12 mouse cellular contexts compared by ENCODE assay signal in the genomic region with DNA sequence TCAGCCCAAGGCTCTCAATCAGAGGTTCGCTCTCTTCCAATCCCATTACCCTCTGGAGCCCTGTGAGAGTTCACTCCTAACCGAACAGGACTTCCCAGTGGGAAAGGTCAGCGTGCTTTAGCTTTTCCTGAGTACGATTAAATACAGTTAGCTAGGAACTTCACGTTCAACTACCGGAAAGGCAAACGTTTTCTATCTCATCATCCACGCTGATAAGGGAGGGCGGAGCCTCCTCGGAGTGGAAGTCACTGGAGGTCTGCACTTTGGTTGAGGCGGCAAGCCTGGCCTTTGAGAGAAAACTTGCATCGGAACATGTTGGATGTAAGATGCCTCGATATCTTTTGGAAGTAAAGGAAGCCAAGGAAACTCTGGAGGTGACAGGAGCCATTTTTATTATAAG. TPM values are rescaled to one million over a fixed set of nuclear protein-coding genes. Genes with fewer than 3 reads are reported as not detected.
DNase-seq lines count a peak whose midpoint lies in the region; ATAC-seq and TF ChIP-seq lines count a peak whose summit lies in the region.
"Had no signal": no experiment of that assay in that cellular context is flagged by ENCODE, and none has a peak within 500 bp of the region (broad histone marks: within the 10 kb centered on the region; RNA-seq: fewer than 3 reads in every experiment).

No protein-coding gene starts in this region.

- no peaks in the 10 kb centered on the region for H3K27me3 ChIP-seq in heart, embryonic 14.5 days (ENCODE audit: control insufficient read depth, insufficient read depth, low read length)
- no peaks in the 10 kb centered on the region for H3K27me3 ChIP-seq in MEL (ENCODE audit: control insufficient read depth in 1 of 2, insufficient read depth in 2 of 2, low read length in 2 of 2)
- no peaks in the 10 kb centered on the region for H3K27me3 ChIP-seq in liver, embryonic 15.5 days
- H3K27me3 ChIP-seq: CH12.LX; forebrain, embryonic 12.5 days had no signal

- TF ChIP-seq EP300 in MEL (IDR thresholded peaks at IDR 0.05; ENCODE audit: low read depth in 1 of 2, low read length in 2 of 2), result peak; percentile 71 to 84; a peak in 3 of 4 replicates

- H3K9me3 ChIP-seq in heart, embryonic 14.5 days (ENCODE audit: control insufficient read depth, low read length), result no peaks in the 10 kb centered on the region
- H3K9me3 ChIP-seq in MEL (replicated peaks; ENCODE audit: insufficient read depth, low read length), result no peaks in the 10 kb centered on the region
- no peaks in the 10 kb centered on the region for H3K9me3 ChIP-seq in liver, embryonic 15.5 days (replicated peaks)
- H3K9me3 ChIP-seq: forebrain, embryonic 12.5 days had no signal

- TF ChIP-seq CTCF in MEL (IDR thresholded peaks at IDR 0.05 in 2 of 3, conservative IDR thresholded peaks at IDR 0.05 in 1 of 3; ENCODE audit: control insufficient read depth in 1 of 3, insufficient read depth in 1 of 3, low read depth in 2 of 3, low read length in 3 of 3, poor library complexity in 1 of 3, severe bottlenecking in 1 of 3), result no peak

- H3K9ac ChIP-seq in heart, embryonic 14.5 days (ENCODE audit: low read length), result 0 out of 2 replicates have a peak overlapping the region, but pooled peaks have one; percentile 30
- H3K9ac ChIP-seq in MEL (ENCODE audit: control insufficient read depth, low read depth, low read length, poor library complexity, severe bottlenecking), result peak overlapping the region; percentile 63
- peak overlapping the region; percentile 34; the same call in 1 of the 2 replicates for H3K9ac ChIP-seq in liver, embryonic 15.5 days
- H3K9ac ChIP-seq: forebrain, embryonic 12.5 days had no signal

- peak overlapping the region; percentile 40 for H3K4me2 ChIP-seq in heart, embryonic 14.5 days (ENCODE audit: low read length)
- H3K4me2 ChIP-seq in liver, embryonic 15.5 days, result peak overlapping the region; percentile 69
- H3K4me2 ChIP-seq: forebrain, embryonic 12.5 days had no signal

- peak overlapping the region; percentile 3 to 62; a peak in 2 of 4 replicates for H3K27ac ChIP-seq in heart, embryonic 14.5 days (replicated peaks in 1 of 2; ENCODE audit: control insufficient read depth in 1 of 2, insufficient read depth in 1 of 2, low read depth in 2 of 2, low read length in 2 of 2)
- peak overlapping the region; percentile 93 for H3K27ac ChIP-seq in MEL (ENCODE audit: control insufficient read depth, low read depth, low read length)
- peak overlapping the region; percentile 82 for H3K27ac ChIP-seq in liver, embryonic 15.5 days (replicated peaks)
- H3K27ac ChIP-seq: forebrain, embryonic 12.5 days; left cerebral cortex, adult 2 months had no signal

- H3K4me1 ChIP-seq in heart, embryonic 14.5 days (ENCODE audit: control insufficient read depth in 2 of 2, insufficient read depth in 2 of 2, low read length in 2 of 2), result peaks cover 12 to 32% of the 10 kb centered on the region in 2 experiments
- peaks cover 27 to 32% of the 10 kb centered on the region in 2 experiments for H3K4me1 ChIP-seq in MEL (ENCODE audit: control insufficient read depth in 1 of 2, insufficient read depth in 2 of 2, low read length in 2 of 2)
- peaks cover 45% of the 10 kb centered on the region for H3K4me1 ChIP-seq in liver, embryonic 15.5 days (replicated peaks)

- no peaks in the 10 kb centered on the region for H3K79me2 ChIP-seq in MEL (ENCODE audit: control insufficient read depth, insufficient read depth, low read length, poor library complexity)

- no peak for DNase-seq in heart, postnatal 4 days
- peak; percentile 84 for DNase-seq in MEL (ENCODE audit: low read depth, low spot score)
- DNase-seq in retina, postnatal 1 day, result no peak
- no peak for DNase-seq in thymus, postnatal 36 days
- DNase-seq in cerebellum, postnatal 4 days (ENCODE audit: low spot score in 2 of 2), result no peak
- DNase-seq: gastrocnemius, postnatal 25 days had no signal

- WGBS in heart, embryonic 14.5 days, result 26% methylated on average over 13 of the region's 13 CpGs
- WGBS in liver, embryonic 15.5 days (ENCODE audit: insufficient replicate concordance), result 12% methylated on average over 13 of the region's 13 CpGs

- H3K4me3 ChIP-seq in heart, embryonic 14.5 days (ENCODE audit: control insufficient read depth in 1 of 2, insufficient read depth in 1 of 2, low read depth in 1 of 2, low read length in 2 of 2), result no peak overlapping the region
- H3K4me3 ChIP-seq in MEL (ENCODE audit: control insufficient read depth in 1 of 2, insufficient read depth in 1 of 2, low read depth in 2 of 2, low read length in 2 of 2), result peak overlapping the region; percentile 51 to 65
- peak overlapping the region; percentile 34 for H3K4me3 ChIP-seq in liver, embryonic 15.5 days (replicated peaks)
- H3K4me3 ChIP-seq: forebrain, embryonic 12.5 days; left cerebral cortex, adult 2 months had no signal

- ATAC-seq in heart, embryonic 14.5 days (ENCODE audit: insufficient number of reproducible peaks, insufficient read depth, low FRiP score, low read depth), result no peak; the same call in 1 of the 2 replicates
- ATAC-seq in erythroid progenitor cell, adult 5-6 weeks (replicated peaks; ENCODE audit: low FRiP score, poor library complexity, severe bottlenecking), result peak; percentile 53; the same call in 1 of the 2 replicates
- ATAC-seq in liver, embryonic 15.5 days (ENCODE audit: insufficient read depth), result peak; percentile 45; the same call in 1 of the 2 replicates

- no peak for TF ChIP-seq RAD21 in MEL (IDR thresholded peaks at IDR 0.05; ENCODE audit: low read depth, low read length)

- peak in 1 of 2 experiments; percentile 45; a peak in 1 of 4 replicates for TF ChIP-seq POLR2A in MEL (IDR thresholded peaks at IDR 0.05; ENCODE audit: control insufficient read depth in 1 of 2, insufficient read depth in 1 of 2, low read depth in 1 of 2, low read length in 2 of 2, poor library complexity in 1 of 2)

- peaks cover 26% of the 10 kb centered on the region for H3K36me3 ChIP-seq in heart, embryonic 14.5 days (ENCODE audit: control insufficient read depth, insufficient read depth, low read length)
- peaks cover 0 to 24% of the 10 kb centered on the region in 2 experiments; a peak in 2 of 4 replicates for H3K36me3 ChIP-seq in MEL (ENCODE audit: control insufficient read depth in 1 of 2, insufficient read depth in 2 of 2, low read length in 2 of 2)
- peaks cover 40% of the 10 kb centered on the region for H3K36me3 ChIP-seq in liver, embryonic 15.5 days (replicated peaks)
- H3K36me3 ChIP-seq: forebrain, embryonic 12.5 days had no signal

TF ChIP-seq in MEL, 35 proteins besides CTCF, POLR2A, EP300 and RAD21 (continues in another document):
- TF ChIP-seq GABPA (IDR thresholded peaks at IDR 0.05; ENCODE audit: low read depth, low read length), result no peak
- no peak for TF ChIP-seq JUND (IDR thresholded peaks at IDR 0.05; ENCODE audit: low read depth, low read length)
- no peak for TF ChIP-seq POLR2AphosphoS2 (IDR thresholded peaks at IDR 0.05; ENCODE audit: low read length)
- peak; percentile 69 for TF ChIP-seq ELF1 (IDR thresholded peaks at IDR 0.05; ENCODE audit: low read depth, low read length)
- TF ChIP-seq ZNF384 (IDR thresholded peaks at IDR 0.05; ENCODE audit: low read depth, low read length), result no peak
- TF ChIP-seq MXI1 (IDR thresholded peaks at IDR 0.05; ENCODE audit: low read depth, low read length), result peak; percentile 40
- no peak for TF ChIP-seq MAZ (IDR thresholded peaks at IDR 0.05; ENCODE audit: low read depth, low read length)
- no peak for TF ChIP-seq KAT2A (conservative IDR thresholded peaks at IDR 0.05; ENCODE audit: low read depth, low read length)
- peak; percentile 97 for TF ChIP-seq GATA1 (IDR thresholded peaks at IDR 0.05; ENCODE audit: low read depth, low read length)
- TF ChIP-seq CHD1 (IDR thresholded peaks at IDR 0.05; ENCODE audit: low read depth, low read length), result no peak
- TF ChIP-seq HCFC1 (IDR thresholded peaks at IDR 0.05; ENCODE audit: low read depth, low read length), result peak; percentile 28; the same call in 1 of the 2 replicates
- TF ChIP-seq USF2 (IDR thresholded peaks at IDR 0.05; ENCODE audit: borderline replicate concordance in 1 of 2, insufficient read depth in 1 of 2, low read depth in 1 of 2, low read length in 2 of 2), result no peak
- no peak for TF ChIP-seq TAL1 (IDR thresholded peaks at IDR 0.05; ENCODE audit: low read length)
- TF ChIP-seq SIN3A (IDR thresholded peaks at IDR 0.05; ENCODE audit: low read length), result peak; percentile 58
- 0 out of 2 replicates have a peak, but pooled peaks have one; percentile 5 for TF ChIP-seq MAFK (IDR thresholded peaks at IDR 0.05; ENCODE audit: borderline replicate concordance, low read depth, low read length)
- no peak for TF ChIP-seq ZKSCAN1 (IDR thresholded peaks at IDR 0.05; ENCODE audit: low read depth, low read length)
- TF ChIP-seq ZC3H11A (IDR thresholded peaks at IDR 0.05; ENCODE audit: low read depth, low read length), result no peak
- TF ChIP-seq MYB (IDR thresholded peaks at IDR 0.05; ENCODE audit: low read depth, low read length), result peak; percentile 87
- TF ChIP-seq RCOR1 (IDR thresholded peaks at IDR 0.05; ENCODE audit: low read depth, low read length), result peak; percentile 85
- TF ChIP-seq USF1 (IDR thresholded peaks at IDR 0.05; ENCODE audit: low read depth, low read length), result no peak
- TF ChIP-seq CHD2 (IDR thresholded peaks at IDR 0.05; ENCODE audit: low read length), result no peak
- TF ChIP-seq E2F4 (IDR thresholded peaks at IDR 0.05; ENCODE audit: borderline replicate concordance, low read depth, low read length), result 0 out of 2 replicates have a peak, but pooled peaks have one; percentile 6
- peak; percentile 55 for TF ChIP-seq NELFE (IDR thresholded peaks at IDR 0.05; ENCODE audit: low read depth, low read length)
- peak; percentile 62; the same call in 1 of the 2 replicates for TF ChIP-seq TCF12 (IDR thresholded peaks at IDR 0.05; ENCODE audit: low read depth, low read length)
- 0 out of 2 replicates have a peak, but pooled peaks have one; percentile 52 for TF ChIP-seq TBP (IDR thresholded peaks at IDR 0.05; ENCODE audit: low read depth, low read length)
- peak; percentile 84 for TF ChIP-seq ETS1 (IDR thresholded peaks at IDR 0.05; ENCODE audit: low read depth, low read length)
- TF ChIP-seq BHLHE40 (IDR thresholded peaks at IDR 0.05; ENCODE audit: borderline replicate concordance, low read depth, low read length), result peak; percentile 79; the same call in 1 of the 2 replicates

RNA-seq across cellular contexts. Expression of a gene that starts 24.7 kb away (rescaled TPM):
- 31.5 and 32.3 TPM in 2 replicates for polyA plus RNA-seq in heart, embryonic 14.5 days (2014; fragmentation: Nextera tagmentation; extraction: Ambion mirVana)
- total RNA-seq in heart, postnatal 4 days (2021), result 10 to 100 TPM; 85.0 to 86.1 TPM
- 2.5 and 2.6 TPM in 2 replicates for total RNA-seq in MEL (2012; rRNA removed)
- polyA plus RNA-seq in MEL (2012; ENCODE audit: insufficient read depth in 1 of 2, insufficient read length in 2 of 2, low read depth in 1 of 2, low replicate concordance in 2 of 2, missing spikeins in 1 of 2), result 1 to 10 TPM in 1 of 2 experiments, not detected in 1; 8.2 TPM
- total RNA-seq in erythroid progenitor cell, adult 5-6 weeks (2015; ENCODE audit: low replicate concordance), result 40.4 and 58.3 TPM in 2 replicates
- 20.3 and 33.6 TPM in 2 replicates for total RNA-seq in erythroid progenitor cell, adult 5-6 weeks (2017; ENCODE audit: low replicate concordance)
- polyA plus RNA-seq in liver, embryonic 15.5 days (2015; fragmentation: Nextera tagmentation; extraction: Ambion mirVana), result 24.2 and 25.9 TPM in 2 replicates

Comparison
In these comparisons a context has a peak if more than half of its experiments do, and no peak if none do; other contexts are left out.
1. H3K27ac ChIP-seq: peak in every context shown above with its lines; median percentile 93 in MEL; 82 in liver, embryonic 15.5 days; 32 in heart, embryonic 14.5 days.
2. H3K4me3 ChIP-seq: peak in MEL (2 of 2) and liver, embryonic 15.5 days (single experiment); none in heart, embryonic 14.5 days (0 of 2).
3. Peak in every context shown above with its lines, with median percentiles within 50 percentile points of each other: H3K9ac ChIP-seq.